Mouse (Mus musculus): ENCODE data around the gene Zfp358. TPM values are rescaled to one million over a fixed set of nuclear protein-coding genes. Genes with fewer than 3 reads are reported as not detected.

Zfp358 gene
- polyA plus RNA-seq, 1 experiment, result 30.6 TPM

DNA sequence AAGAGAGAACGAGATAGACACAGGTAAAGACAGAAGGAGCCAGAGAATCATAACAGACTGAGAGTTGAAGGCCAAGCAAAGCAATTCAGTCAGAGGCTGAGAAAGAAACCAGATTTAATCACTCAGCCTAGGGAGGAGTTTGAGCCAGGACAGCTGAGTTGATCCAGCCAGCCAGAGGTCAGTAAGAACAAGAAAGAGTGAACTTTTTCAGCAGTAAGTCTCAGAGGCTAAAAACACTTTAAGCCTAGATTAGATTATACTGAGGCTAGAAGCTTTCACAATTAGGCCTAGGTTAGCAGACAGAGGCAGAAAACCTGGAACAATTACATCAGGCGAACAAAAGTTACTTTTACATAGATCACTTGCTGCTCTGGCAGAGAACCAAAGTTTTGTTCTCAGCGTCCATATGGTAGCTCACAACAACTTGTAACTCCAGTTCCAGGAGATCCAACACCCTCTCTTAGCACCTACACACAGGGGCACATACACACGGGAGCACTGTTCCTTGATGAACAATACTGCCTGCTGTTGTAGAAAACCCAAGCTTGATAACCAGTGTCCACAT, 12.6 kb upstream of the Zfp358 start:
- no peak for TF ChIP-seq MAX (IDR thresholded peaks at IDR 0.05)
- no peak for TF ChIP-seq CEBPB (IDR thresholded peaks at IDR 0.05; ENCODE audit: low read depth)
- no peak for TF ChIP-seq CTCF (IDR thresholded peaks at IDR 0.05; ENCODE audit: control insufficient read depth, insufficient read depth, insufficient read length)
- no peak for TF ChIP-seq MYOD1 (IDR thresholded peaks at IDR 0.05; ENCODE audit: control insufficient read depth, insufficient read length, low read depth)
- no peak for TF ChIP-seq MYOG (IDR thresholded peaks at IDR 0.05; ENCODE audit: control insufficient read depth, extremely low read depth, insufficient read length)
- TF ChIP-seq FOSL1 (IDR thresholded peaks at IDR 0.05; ENCODE audit: insufficient read depth, low read length, poor library complexity, severe bottlenecking), result no peak
- TF ChIP-seq USF1 (IDR thresholded peaks at IDR 0.05; ENCODE audit: low read depth), result no peak
- Histone ChIP-seq H3ac (ENCODE audit: control insufficient read depth, insufficient read length, low read depth) (no peak overlapping the region), H3K79me2 (ENCODE audit: control insufficient read depth, insufficient read depth) (no peaks in the 10 kb centered on the region), H3K79me3 (ENCODE audit: low read depth) (no peaks in the 10 kb centered on the region), H3K36me3 (ENCODE audit: control insufficient read depth, insufficient read depth) (no peaks in the 10 kb centered on the region), H3K27me3 (ENCODE audit: control insufficient read depth, insufficient read depth, insufficient read length) (no peaks in the 10 kb centered on the region), H3K4me3 (ENCODE audit: insufficient read depth, poor library complexity, severe bottlenecking) (no peak overlapping the region)

DNA sequence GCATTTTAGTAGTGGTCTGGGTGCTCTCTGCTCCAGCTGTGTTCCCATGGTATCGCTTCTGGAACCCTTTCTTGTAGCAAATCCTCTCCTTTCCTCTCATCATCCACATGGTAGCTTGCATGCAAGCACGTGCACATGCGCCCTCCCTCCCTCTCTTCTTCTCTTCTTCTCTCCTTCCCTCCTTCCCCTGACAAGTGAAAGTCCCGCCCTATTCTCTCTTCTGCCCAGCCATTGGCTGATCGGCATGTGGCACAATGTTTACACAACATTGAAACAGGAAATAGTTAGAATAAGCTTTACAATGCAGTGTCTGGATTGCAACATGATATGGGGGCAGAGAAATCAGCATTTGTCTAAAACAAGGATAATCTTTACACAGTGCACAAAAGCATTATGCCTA, 11.3 kb upstream of the Zfp358 start:
- no peak for TF ChIP-seq CTCF (IDR thresholded peaks at IDR 0.05; ENCODE audit: control insufficient read depth, insufficient read depth, insufficient read length)
- no peak for TF ChIP-seq MYOG (IDR thresholded peaks at IDR 0.05; ENCODE audit: control insufficient read depth, extremely low read depth, insufficient read length)
- TF ChIP-seq MAX (IDR thresholded peaks at IDR 0.05), result no peak
- TF ChIP-seq MYOD1 (IDR thresholded peaks at IDR 0.05; ENCODE audit: control insufficient read depth, insufficient read length, low read depth), result no peak
- TF ChIP-seq CEBPB (IDR thresholded peaks at IDR 0.05; ENCODE audit: low read depth), result no peak
- TF ChIP-seq FOSL1 (IDR thresholded peaks at IDR 0.05; ENCODE audit: insufficient read depth, low read length, poor library complexity, severe bottlenecking), result no peak
- Histone ChIP-seq H3K79me3 (ENCODE audit: low read depth) (no peaks in the 10 kb centered on the region), H3K36me3 (ENCODE audit: control insufficient read depth, insufficient read depth) (no peaks in the 10 kb centered on the region), H3ac (ENCODE audit: control insufficient read depth, insufficient read length, low read depth) (no peak overlapping the region), H3K4me3 (ENCODE audit: insufficient read depth, poor library complexity, severe bottlenecking) (no peak overlapping the region), H3K79me2 (ENCODE audit: control insufficient read depth, insufficient read depth) (no peaks in the 10 kb centered on the region), H3K27me3 (ENCODE audit: control insufficient read depth, insufficient read depth, insufficient read length) (no peaks in the 10 kb centered on the region)

DNA sequence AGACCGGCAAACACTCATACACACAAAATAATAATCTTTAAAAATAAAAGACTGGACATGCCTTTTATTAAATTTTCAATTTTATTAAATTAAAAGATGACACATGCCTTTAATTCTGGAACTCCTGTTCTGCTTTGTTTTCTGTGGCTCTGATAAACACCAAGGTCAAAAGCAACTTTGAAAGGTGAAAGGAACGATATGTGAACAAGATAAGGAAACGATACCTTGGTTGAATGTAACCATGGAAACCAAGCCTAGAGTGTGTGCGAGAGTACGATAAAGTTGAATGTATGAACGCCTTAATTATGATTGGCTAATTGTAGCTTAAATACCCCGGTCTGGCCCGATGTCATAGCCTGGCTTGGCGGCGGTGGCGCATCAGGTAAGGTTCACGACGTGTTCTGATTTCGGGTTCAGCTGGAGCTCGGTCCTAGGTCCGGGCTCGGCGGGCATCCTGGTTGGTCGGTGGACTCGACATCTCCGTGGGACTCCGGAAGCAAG, 10.6 kb upstream of the Zfp358 start:
- H3K4me3 ChIP-seq (ENCODE audit: insufficient read depth, poor library complexity, severe bottlenecking), result no peak overlapping the region
- H3K36me3 ChIP-seq (ENCODE audit: control insufficient read depth, insufficient read depth), result no peaks in the 10 kb centered on the region
- TF ChIP-seq MAX (IDR thresholded peaks at IDR 0.05), result no peak
- no peak for TF ChIP-seq CEBPB (IDR thresholded peaks at IDR 0.05; ENCODE audit: low read depth)
- no peak for TF ChIP-seq MYOG (IDR thresholded peaks at IDR 0.05; ENCODE audit: control insufficient read depth, extremely low read depth, insufficient read length)
- no peak for TF ChIP-seq FOSL1 (IDR thresholded peaks at IDR 0.05; ENCODE audit: insufficient read depth, low read length, poor library complexity, severe bottlenecking)
- TF ChIP-seq USF1 (IDR thresholded peaks at IDR 0.05; ENCODE audit: low read depth), result no peak
- no peak for TF ChIP-seq MYOD1 (IDR thresholded peaks at IDR 0.05; ENCODE audit: control insufficient read depth, insufficient read length, low read depth)
- no peak for TF ChIP-seq CTCF (IDR thresholded peaks at IDR 0.05; ENCODE audit: control insufficient read depth, insufficient read depth, insufficient read length)
- H3K79me3 ChIP-seq (ENCODE audit: low read depth), result no peaks in the 10 kb centered on the region
- H3K27me3 ChIP-seq (ENCODE audit: control insufficient read depth, insufficient read depth, insufficient read length), result no peaks in the 10 kb centered on the region
- H3K79me2 ChIP-seq (ENCODE audit: control insufficient read depth, insufficient read depth), result no peaks in the 10 kb centered on the region
- H3ac ChIP-seq (ENCODE audit: control insufficient read depth, insufficient read length, low read depth), result no peak overlapping the region

DNA sequence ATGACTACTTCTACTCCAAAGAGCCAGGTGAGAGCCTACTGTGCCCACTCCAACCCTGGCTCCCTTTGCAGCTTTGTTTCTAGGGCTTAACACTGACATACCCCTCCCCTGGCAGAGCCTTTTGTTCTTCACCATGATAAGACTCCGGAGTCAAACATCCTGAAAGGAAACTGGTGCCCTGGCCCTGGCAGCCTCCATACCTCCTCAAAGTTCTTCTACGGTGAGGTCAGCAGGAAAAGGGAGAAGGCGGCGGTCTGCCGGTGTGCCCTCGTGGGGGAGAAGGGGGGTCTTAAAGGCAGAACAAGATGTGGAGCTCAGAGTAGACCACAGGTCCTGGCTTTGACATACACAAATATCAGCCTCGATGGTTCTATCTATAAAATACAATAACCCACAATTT, 9.4 kb upstream of the Zfp358 start:
- no peaks in the 10 kb centered on the region for H3K27me3 ChIP-seq (ENCODE audit: control insufficient read depth, insufficient read depth, insufficient read length)
- H3K79me3 ChIP-seq (ENCODE audit: low read depth), result no peaks in the 10 kb centered on the region
- TF ChIP-seq USF1 (IDR thresholded peaks at IDR 0.05; ENCODE audit: low read depth) (no peak), CTCF (IDR thresholded peaks at IDR 0.05; ENCODE audit: control insufficient read depth, insufficient read depth, insufficient read length) (no peak), MYOD1 (IDR thresholded peaks at IDR 0.05; ENCODE audit: control insufficient read depth, insufficient read length, low read depth) (no peak), CEBPB (IDR thresholded peaks at IDR 0.05; ENCODE audit: low read depth) (no peak), FOSL1 (IDR thresholded peaks at IDR 0.05; ENCODE audit: insufficient read depth, low read length, poor library complexity, severe bottlenecking) (no peak), MAX (IDR thresholded peaks at IDR 0.05) (no peak), MYOG (IDR thresholded peaks at IDR 0.05; ENCODE audit: control insufficient read depth, extremely low read depth, insufficient read length) (no peak)
- no peaks in the 10 kb centered on the region for H3K79me2 ChIP-seq (ENCODE audit: control insufficient read depth, insufficient read depth)
- H3K36me3 ChIP-seq (ENCODE audit: control insufficient read depth, insufficient read depth), result no peaks in the 10 kb centered on the region
- H3ac ChIP-seq (ENCODE audit: control insufficient read depth, insufficient read length, low read depth), result no peak overlapping the region
- no peak overlapping the region for H3K4me3 ChIP-seq (ENCODE audit: insufficient read depth, poor library complexity, severe bottlenecking)

DNA sequence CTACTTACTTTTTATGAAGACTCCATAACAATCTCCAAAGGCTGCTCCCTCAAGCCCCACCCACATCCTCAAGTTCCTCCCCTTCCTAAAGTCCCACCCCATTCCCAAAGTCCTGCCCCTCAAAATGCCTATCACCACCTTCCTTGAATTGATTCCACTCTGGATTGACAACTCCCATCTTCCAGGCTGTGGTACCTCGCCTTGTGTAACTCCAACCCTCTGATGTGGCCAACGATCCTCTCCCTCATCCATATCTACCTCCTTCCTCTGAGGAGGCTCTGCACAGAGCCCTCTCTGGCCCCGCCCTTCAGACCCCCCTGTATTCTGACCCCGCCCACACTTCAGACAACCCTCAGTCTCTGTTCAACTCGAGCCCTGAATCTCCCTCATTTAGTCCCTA, 7.7 kb upstream of the Zfp358 start:
- Histone ChIP-seq H3K36me3 (ENCODE audit: control insufficient read depth, insufficient read depth) (no peaks in the 10 kb centered on the region), H3K27me3 (ENCODE audit: control insufficient read depth, insufficient read depth, insufficient read length) (no peaks in the 10 kb centered on the region), H3K4me3 (ENCODE audit: insufficient read depth, poor library complexity, severe bottlenecking) (no peak overlapping the region), H3K79me3 (ENCODE audit: low read depth) (no peaks in the 10 kb centered on the region), H3K79me2 (ENCODE audit: control insufficient read depth, insufficient read depth) (no peaks in the 10 kb centered on the region), H3ac (ENCODE audit: control insufficient read depth, insufficient read length, low read depth) (no peak overlapping the region)
- no peak for TF ChIP-seq MYOD1 (IDR thresholded peaks at IDR 0.05; ENCODE audit: control insufficient read depth, insufficient read length, low read depth)
- no peak for TF ChIP-seq CTCF (IDR thresholded peaks at IDR 0.05; ENCODE audit: control insufficient read depth, insufficient read depth, insufficient read length)
- no peak for TF ChIP-seq CEBPB (IDR thresholded peaks at IDR 0.05; ENCODE audit: low read depth)
- TF ChIP-seq MYOG (IDR thresholded peaks at IDR 0.05; ENCODE audit: control insufficient read depth, extremely low read depth, insufficient read length), result no peak
- no peak for TF ChIP-seq USF1 (IDR thresholded peaks at IDR 0.05; ENCODE audit: low read depth)
- no peak for TF ChIP-seq FOSL1 (IDR thresholded peaks at IDR 0.05; ENCODE audit: insufficient read depth, low read length, poor library complexity, severe bottlenecking)
- no peak for TF ChIP-seq MAX (IDR thresholded peaks at IDR 0.05)

Measured in C2C12 (cell line).